Mouse (Mus musculus) C2C12 (cell line): Measurements from ENCODE around the gene Rps27rt. TPM values are rescaled to one million over a fixed set of nuclear protein-coding genes. Genes with fewer than 3 reads are reported as not detected.
"Not testable (repeated sequence)": the region's sequence is repeated elsewhere in the genome, so short reads cannot be mapped to it uniquely, and the experiment has no call there.

Experiments used
- H3K27me3 ChIP-seq: one replicate; pipeline ENCODE4 v1.6.1; 2011; ENCODE audit not compliant: control insufficient read depth, insufficient read depth, insufficient read length
- H3K36me3 ChIP-seq: one replicate; pipeline ENCODE4 v1.6.1; 2011; ENCODE audit not compliant: control insufficient read depth, insufficient read depth
- H3K4me3 ChIP-seq: one replicate; pipeline ENCODE4 v1.5.1; 2011; ENCODE audit warnings: mild to moderate bottlenecking, control low read depth; ENCODE audit not compliant: poor library complexity, insufficient read depth, severe bottlenecking
- H3K79me2 ChIP-seq: one replicate; pipeline ENCODE4 v1.6.1; 2011; ENCODE audit not compliant: control insufficient read depth, insufficient read depth
- H3K79me3 ChIP-seq: one replicate; pipeline ENCODE4 v1.6.1; 2011; ENCODE audit warnings: low read depth, control low read depth
- H3ac ChIP-seq: one replicate; pipeline ENCODE3; 2011; ENCODE audit warnings: low read depth; ENCODE audit not compliant: control insufficient read depth, insufficient read length
- CEBPB ChIP-seq: IDR thresholded peaks from one replicate; pipeline ENCODE4 v1.6.1; 2011; ENCODE audit warnings: low read depth, mild to moderate bottlenecking, control low read depth, moderate library complexity
- CTCF ChIP-seq: IDR thresholded peaks from one replicate; pipeline ENCODE4 v1.5.1; 2011; ENCODE audit not compliant: control insufficient read depth, insufficient read depth, insufficient read length
- FOSL1 ChIP-seq: IDR thresholded peaks from one replicate; pipeline ENCODE4 v1.8.0; 2011; ENCODE audit warnings: mild to moderate bottlenecking, low read length; ENCODE audit not compliant: poor library complexity, insufficient read depth, severe bottlenecking
- MAX ChIP-seq: IDR thresholded peaks from one replicate; pipeline ENCODE4 v1.6.1; 2011; ENCODE audit warnings: mild to moderate bottlenecking, control low read depth
- MYOD1 ChIP-seq: IDR thresholded peaks from one replicate; pipeline ENCODE4 v1.6.1; 2011; ENCODE audit warnings: low read depth; ENCODE audit not compliant: control insufficient read depth, insufficient read length
- MYOG ChIP-seq: IDR thresholded peaks from one replicate; pipeline ENCODE4 v1.6.1; 2011; ENCODE audit not compliant: control insufficient read depth, insufficient read length; ENCODE audit errors: extremely low read depth
- USF1 ChIP-seq: IDR thresholded peaks from one replicate; pipeline ENCODE4 v1.6.1; 2011; ENCODE audit warnings: low read depth, mild to moderate bottlenecking, control low read depth, moderate library complexity
- long read RNA-seq, 2 experiments: library from polyadenylated mRNA; unstranded; transcript quantifications; one replicate each; pipeline ENCODE4 v2.0.0; 2019 to 2020
- polyA plus RNA-seq: library from polyadenylated mRNA; unstranded; fragments of >200 nt; fragmentation: generic; extraction: Trizol; gene quantifications from one replicate; pipeline ENCODE4 v1.2.1, GENCODE M21; 2012; ENCODE audit warnings: missing spikeins

Gene Rps27rt
- polyA plus RNA-seq, result 43.5 TPM
- long read RNA-seq, experiment 1, transcript Rps27rt-201 (1 exons, 374 nt), result major isoform, 287 of 287 reads
- long read RNA-seq, experiment 1, partial matches to known transcripts, result 0 of 287 reads
- long read RNA-seq, experiment 1, other reads (novel, unspliced or antisense), result 0 of 287 reads
- long read RNA-seq, experiment 2, transcript Rps27rt-201 (1 exons, 374 nt), result major isoform, 42 of 42 reads
- long read RNA-seq, experiment 2, partial matches to known transcripts, result 0 of 42 reads
- long read RNA-seq, experiment 2, other reads (novel, unspliced or antisense), result 0 of 42 reads

DNA sequence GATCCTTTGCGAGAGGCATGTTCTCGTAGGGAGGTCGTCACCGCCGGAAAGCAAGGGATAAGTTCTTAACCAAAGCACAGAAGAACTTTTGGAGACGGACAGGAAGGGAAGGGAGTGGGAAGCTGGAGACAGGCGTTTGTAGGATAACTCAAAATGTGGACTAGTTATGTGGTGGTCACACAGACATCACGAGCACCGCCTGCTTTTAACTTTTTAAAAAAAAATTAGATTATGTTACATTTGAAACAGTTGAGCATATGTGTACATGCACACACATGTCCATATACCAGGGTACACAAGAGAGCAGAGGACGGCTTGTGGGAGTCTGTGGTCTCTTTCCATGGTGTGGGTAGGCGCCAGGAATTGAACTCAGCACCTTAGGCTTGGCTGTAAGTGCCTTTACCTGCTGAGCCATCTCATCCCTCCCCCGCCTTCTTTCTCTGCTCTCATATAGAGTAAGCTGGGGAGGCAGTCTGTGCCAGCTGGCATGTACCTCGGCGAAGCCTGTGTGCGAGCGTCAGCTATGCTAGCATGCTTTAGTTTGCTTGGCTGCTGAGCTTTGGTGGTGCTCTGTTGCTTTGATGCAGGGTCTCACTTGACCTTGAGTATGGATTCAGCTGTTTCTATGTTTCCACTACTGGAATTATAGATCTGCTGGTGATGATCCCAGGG, at the start of gene Rps27rt:
Rps27rt (minus strand) TSS at position 51 of the 672 bp plus-strand sequence.
- H3K4me3 ChIP-seq, result no peak within 1 kb of the TSS
- no peaks in the 10 kb centered on the region for H3K36me3 ChIP-seq
- no peak within 1 kb of the TSS for H3ac ChIP-seq
- TF ChIP-seq MYOG (no peak), USF1 (no peak), MYOD1 (no peak), MAX (no peak), CTCF (no peak), FOSL1 (no peak), CEBPB (no peak)
- H3K27me3 ChIP-seq, result no peaks in the 10 kb centered on the region
- no peaks in the 10 kb centered on the region for H3K79me2 ChIP-seq
- no peaks in the 10 kb centered on the region for H3K79me3 ChIP-seq

- not testable (repeated sequence) for H3K36me3 ChIP-seq, H3K79me2 ChIP-seq, H3K27me3 ChIP-seq, H3ac ChIP-seq, H3K79me3 ChIP-seq, H3K4me3 ChIP-seq
Observed at GRCm38 (mm10) chr9:115031046-115031445, 48.5 kb upstream of the Rps27rt start.

DNA sequence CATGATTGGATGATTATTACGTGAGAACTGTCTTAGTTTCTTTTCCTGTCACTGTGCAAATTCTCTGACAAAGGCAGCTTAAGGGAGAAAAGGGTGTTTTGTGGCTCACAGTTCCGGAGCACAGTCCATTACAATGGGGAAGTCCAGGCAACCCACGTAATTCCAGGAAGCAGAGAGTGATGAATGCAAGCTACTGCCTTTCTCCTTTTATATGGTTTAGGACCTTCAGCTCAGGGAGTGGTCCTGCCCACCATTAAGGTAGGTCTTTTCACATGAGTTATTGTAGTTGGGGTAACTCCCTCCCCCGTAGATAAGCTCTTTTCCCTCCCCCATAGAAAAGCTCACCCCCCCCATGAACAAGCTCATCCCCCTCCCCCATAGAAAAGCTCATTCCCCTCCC, 48.0 kb upstream of the Rps27rt start:
- Histone ChIP-seq H3ac (no peak overlapping the region), H3K79me3 (no peaks in the 10 kb centered on the region), H3K36me3 (no peaks in the 10 kb centered on the region), H3K79me2 (no peaks in the 10 kb centered on the region), H3K4me3 (no peak overlapping the region), H3K27me3 (no peaks in the 10 kb centered on the region)
- no peak for TF ChIP-seq USF1
- no peak for TF ChIP-seq FOSL1
- no peak for TF ChIP-seq CEBPB
- TF ChIP-seq MYOD1, result no peak
- TF ChIP-seq MAX, result no peak
- no peak for TF ChIP-seq MYOG
- TF ChIP-seq CTCF, result no peak

GRCm38 (mm10) chr9:115029307-115029706, 46.8 kb upstream of the Rps27rt start:
- H3ac ChIP-seq, result no peak overlapping the region
- H3K36me3 ChIP-seq, result no peaks in the 10 kb centered on the region
- no peak for TF ChIP-seq USF1
- no peak for TF ChIP-seq MYOG
- TF ChIP-seq MAX, result no peak
- no peak for TF ChIP-seq CEBPB
- TF ChIP-seq CTCF, result no peak
- TF ChIP-seq FOSL1, result no peak
- TF ChIP-seq MYOD1, result no peak
- no peaks in the 10 kb centered on the region for H3K27me3 ChIP-seq
- no peaks in the 10 kb centered on the region for H3K79me3 ChIP-seq
- no peak overlapping the region for H3K4me3 ChIP-seq
- no peaks in the 10 kb centered on the region for H3K79me2 ChIP-seq

GRCm38 (mm10) chr9:115023708-115024383, 41.3 kb upstream of the Rps27rt start:
- Histone ChIP-seq H3K27me3 (no peaks in the 10 kb centered on the region), H3K4me3 (no peak overlapping the region), H3K79me3 (no peaks in the 10 kb centered on the region), H3K79me2 (no peaks in the 10 kb centered on the region), H3ac (no peak overlapping the region), H3K36me3 (no peaks in the 10 kb centered on the region)
- TF ChIP-seq MYOG (no peak), MYOD1 (no peak), MAX (no peak), FOSL1 (no peak), USF1 (no peak), CTCF (no peak), CEBPB (no peak)

- no peaks in the 10 kb centered on the region for H3K36me3 ChIP-seq
- H3K79me2 ChIP-seq, result no peaks in the 10 kb centered on the region
- no peak overlapping the region for H3K4me3 ChIP-seq
- H3K79me3 ChIP-seq, result no peaks in the 10 kb centered on the region
- TF ChIP-seq MYOG (no peak), MYOD1 (no peak), CEBPB (no peak), FOSL1 (no peak), CTCF (no peak), USF1 (no peak), MAX (no peak)
- H3K27me3 ChIP-seq, result no peaks in the 10 kb centered on the region
- H3ac ChIP-seq, result no peak overlapping the region
Observed at GRCm38 (mm10) chr9:115023137-115023536, 40.6 kb upstream of the Rps27rt start.
